Mouse (Mus musculus): ENCODE measurements around the gene Zfp667. TPM values are rescaled to one million over a fixed set of nuclear protein-coding genes. Genes with fewer than 3 reads are reported as not detected.
"Not testable (repeated sequence)": the region's sequence is repeated elsewhere in the genome, so short reads cannot be mapped to it uniquely, and the experiment has no call there.

The Zfp667 gene
- total RNA-seq (2012; rRNA removed): 2.3 and 3.2 TPM in 2 replicates

GRCm38 (mm10) chr7:6285842-6286705, at the start of gene Zfp667:
Gene Zfp667, plus strand, starts transcription at chr7:6286579.
- Histone ChIP-seq H3K4me1 (ENCODE audit: control insufficient read depth in 2 of 2, insufficient read depth in 2 of 2, low read length in 2 of 2, poor library complexity in 1 of 2) (peaks cover 3 to 5% of the 10 kb centered on the region in 2 experiments; a peak in 2 of 4 replicates), H3K27ac (ENCODE audit: insufficient read depth, low read depth, low read length, poor library complexity, severe bottlenecking) (no peak within 1 kb of the TSS; the same call in 1 of the 2 replicates), H3K9ac (ENCODE audit: insufficient read depth, low read depth, low read length, poor library complexity, severe bottlenecking) (peak within 1 kb of the TSS; percentile 72), H3K9me3 (ENCODE audit: control insufficient read depth, insufficient read depth, low read depth, low read length) (no peaks in the 10 kb centered on the region), H3K4me3 (ENCODE audit: insufficient read depth in 1 of 2, low read depth in 1 of 2, low read length in 2 of 2, poor library complexity in 1 of 2, severe bottlenecking in 1 of 2) (peak within 1 kb of the TSS; percentile 70 to 88), H3K36me3 (ENCODE audit: control insufficient read depth, insufficient read depth, low read length, poor library complexity, severe bottlenecking) (no peaks in the 10 kb centered on the region)
- in situ Hi-C loops (cut with MboI; ENCODE audit: low sequenced_read_pairs in 2 of 2, unreplicated experiment in 2 of 2): no loop called here
- DNase-seq (ENCODE audit: low read depth, low spot score): peak; percentile 98
- no peak for TF ChIP-seq ZNF384 (IDR thresholded peaks at IDR 0.05; ENCODE audit: low read depth, low read length)
- no peak for TF ChIP-seq HCFC1 (IDR thresholded peaks at IDR 0.05; ENCODE audit: borderline replicate concordance, insufficient read depth, low read length)
- TF ChIP-seq CHD2 (IDR thresholded peaks at IDR 0.05; ENCODE audit: low read depth, low read length): no peak
- TF ChIP-seq MAFK (IDR thresholded peaks at IDR 0.05; ENCODE audit: insufficient read depth, low read depth, low read length): no peak
- no peak for TF ChIP-seq ZC3H11A (IDR thresholded peaks at IDR 0.05; ENCODE audit: borderline replicate concordance, low read depth, low read length)

GRCm38 (mm10) chr7:6239787-6240186, 46.6 kb upstream of the Zfp667 start:
- in situ Hi-C loops (cut with MboI; ENCODE audit: low sequenced_read_pairs in 2 of 2, unreplicated experiment in 2 of 2): no loop called here
- H3K4me3 ChIP-seq (ENCODE audit: insufficient read depth in 1 of 2, low read depth in 1 of 2, low read length in 2 of 2, poor library complexity in 1 of 2, severe bottlenecking in 1 of 2): peak overlapping the region in 1 of 2 experiments; percentile 38; a peak in 2 of 4 replicates
- H3K36me3 ChIP-seq (ENCODE audit: control insufficient read depth, insufficient read depth, low read length, poor library complexity, severe bottlenecking): no peaks in the 10 kb centered on the region; the same call in 1 of the 2 replicates
- TF ChIP-seq MAFK (IDR thresholded peaks at IDR 0.05; ENCODE audit: insufficient read depth, low read depth, low read length): no peak
- TF ChIP-seq ZC3H11A (IDR thresholded peaks at IDR 0.05; ENCODE audit: borderline replicate concordance, low read depth, low read length): no peak
- TF ChIP-seq CHD2 (IDR thresholded peaks at IDR 0.05; ENCODE audit: low read depth, low read length): peak; percentile 75; the same call in 1 of the 2 replicates
- TF ChIP-seq HCFC1 (IDR thresholded peaks at IDR 0.05; ENCODE audit: borderline replicate concordance, insufficient read depth, low read length): no peak
- TF ChIP-seq ZNF384 (IDR thresholded peaks at IDR 0.05; ENCODE audit: low read depth, low read length): no peak
- H3K9me3 ChIP-seq (ENCODE audit: control insufficient read depth, insufficient read depth, low read depth, low read length): no peaks in the 10 kb centered on the region
- H3K27ac ChIP-seq (ENCODE audit: insufficient read depth, low read depth, low read length, poor library complexity, severe bottlenecking): no peak overlapping the region
- peak; percentile 70 for DNase-seq (ENCODE audit: low read depth, low spot score)
- peaks cover 2 to 11% of the 10 kb centered on the region in 2 experiments; a peak in 2 of 4 replicates for H3K4me1 ChIP-seq (ENCODE audit: control insufficient read depth in 2 of 2, insufficient read depth in 2 of 2, low read length in 2 of 2, poor library complexity in 1 of 2)
- H3K9ac ChIP-seq (ENCODE audit: insufficient read depth, low read depth, low read length, poor library complexity, severe bottlenecking): peak overlapping the region; percentile 62

- H3K4me1 ChIP-seq (ENCODE audit: control insufficient read depth in 2 of 2, insufficient read depth in 2 of 2, low read length in 2 of 2, poor library complexity in 1 of 2): peaks cover 2 to 14% of the 10 kb centered on the region in 2 experiments; a peak in 2 of 4 replicates
- H3K27ac ChIP-seq (ENCODE audit: insufficient read depth, low read depth, low read length, poor library complexity, severe bottlenecking); H3K9me3 ChIP-seq (ENCODE audit: control insufficient read depth, insufficient read depth, low read depth, low read length); H3K36me3 ChIP-seq (ENCODE audit: control insufficient read depth, insufficient read depth, low read length, poor library complexity, severe bottlenecking); in situ Hi-C loops (cut with MboI; ENCODE audit: low sequenced_read_pairs in 2 of 2, unreplicated experiment in 2 of 2); H3K4me3 ChIP-seq (ENCODE audit: insufficient read depth in 1 of 2, low read depth in 1 of 2, low read length in 2 of 2, poor library complexity in 1 of 2, severe bottlenecking in 1 of 2); H3K9ac ChIP-seq (ENCODE audit: insufficient read depth, low read depth, low read length, poor library complexity, severe bottlenecking): not testable (repeated sequence)
- peak; percentile 68 for DNase-seq (ENCODE audit: low read depth, low spot score)
- TF ChIP-seq MAFK (IDR thresholded peaks at IDR 0.05; ENCODE audit: insufficient read depth, low read depth, low read length): 0 out of 2 replicates have a peak, but pooled peaks have one; percentile 21
Observed at GRCm38 (mm10) chr7:6240841-6241425, 45.4 kb upstream of the Zfp667 start.

GRCm38 (mm10) chr7:6244361-6245292, 41.8 kb upstream of the Zfp667 start:
- in situ Hi-C loops (cut with MboI; ENCODE audit: low sequenced_read_pairs in 2 of 2, unreplicated experiment in 2 of 2): no loop called here
- TF ChIP-seq CHD2 (IDR thresholded peaks at IDR 0.05; ENCODE audit: low read depth, low read length) (no peak), HCFC1 (IDR thresholded peaks at IDR 0.05; ENCODE audit: borderline replicate concordance, insufficient read depth, low read length) (no peak), ZC3H11A (IDR thresholded peaks at IDR 0.05; ENCODE audit: borderline replicate concordance, low read depth, low read length) (no peak), ZNF384 (IDR thresholded peaks at IDR 0.05; ENCODE audit: low read depth, low read length) (no peak), MAFK (IDR thresholded peaks at IDR 0.05; ENCODE audit: insufficient read depth, low read depth, low read length) (no peak)
- H3K4me3 ChIP-seq (ENCODE audit: insufficient read depth in 1 of 2, low read depth in 1 of 2, low read length in 2 of 2, poor library complexity in 1 of 2, severe bottlenecking in 1 of 2): no peak overlapping the region
- DNase-seq (ENCODE audit: low read depth, low spot score): no peak
- H3K27ac ChIP-seq (ENCODE audit: insufficient read depth, low read depth, low read length, poor library complexity, severe bottlenecking): no peak overlapping the region; the same call in 1 of the 2 replicates
- no peaks in the 10 kb centered on the region for H3K36me3 ChIP-seq (ENCODE audit: control insufficient read depth, insufficient read depth, low read length, poor library complexity, severe bottlenecking)
- peaks cover 2 to 12% of the 10 kb centered on the region in 2 experiments; a peak in 2 of 4 replicates for H3K4me1 ChIP-seq (ENCODE audit: control insufficient read depth in 2 of 2, insufficient read depth in 2 of 2, low read length in 2 of 2, poor library complexity in 1 of 2)
- H3K9me3 ChIP-seq (ENCODE audit: control insufficient read depth, insufficient read depth, low read depth, low read length): no peaks in the 10 kb centered on the region
- H3K9ac ChIP-seq (ENCODE audit: insufficient read depth, low read depth, low read length, poor library complexity, severe bottlenecking): no peak overlapping the region

Measured in ES-E14 (cell line).